Mouse (Mus musculus) cerebellum, adult 8-10 months (tissue): ENCODE results near the gene Fndc5.

Experiments
- DNase-seq: peaks from one replicate; pipeline ENCODE4 v3.0.0; 2022

Fndc5 gene

GRCm38 (mm10) chr4:129136579-129137391 is at the start of gene Fndc5:
Fndc5 (plus strand) TSS chr4:129136999.
- peak; percentile 63 for DNase-seq

- DNase-seq = no peak
These were observed 48.9 kb upstream of the Fndc5 start for GRCm38 (mm10) chr4:129087850-129088249.

GRCm38 (mm10) chr4:129095276-129095675 is 41.5 kb upstream of the Fndc5 start:
- no peak for DNase-seq

- no peak for DNase-seq
These were observed 39.8 kb upstream of the Fndc5 start for GRCm38 (mm10) chr4:129097006-129097405.

- DNase-seq = no peak
These were observed 34.5 kb upstream of the Fndc5 start for GRCm38 (mm10) chr4:129102133-129102829.

- no peak for DNase-seq
These were observed 31.4 kb upstream of the Fndc5 start, which contains the start of gene Tmem54 for GRCm38 (mm10) chr4:129105356-129105755. Tmem54 (plus strand) TSS chr4:129105548.

- no peak for DNase-seq
These were observed 30.7 kb upstream of the Fndc5 start for GRCm38 (mm10) chr4:129106073-129106472.

- no peak for DNase-seq
These were observed 29.4 kb upstream of the Fndc5 start for GRCm38 (mm10) chr4:129107348-129107899.

GRCm38 (mm10) chr4:129108624-129109023 is 28.2 kb upstream of the Fndc5 start:
- no peak for DNase-seq

- no peak for DNase-seq
These were observed 26.0 kb upstream of the Fndc5 start for GRCm38 (mm10) chr4:129110804-129111203.

- DNase-seq = no peak
These were observed 25.4 kb upstream of the Fndc5 start for GRCm38 (mm10) chr4:129111350-129111749.

- no peak for DNase-seq
These were observed 24.6 kb upstream of the Fndc5 start for GRCm38 (mm10) chr4:129112231-129112630.

- DNase-seq = peak; percentile 81
These were observed 23.5 kb upstream of the Fndc5 start for GRCm38 (mm10) chr4:129113083-129113988.

- DNase-seq = no peak
These were observed 20.1 kb upstream of the Fndc5 start for GRCm38 (mm10) chr4:129116703-129117102.

GRCm38 (mm10) chr4:129117720-129118510 is 18.9 kb upstream of the Fndc5 start:
- no peak for DNase-seq

- no peak for DNase-seq
These were observed 17.1 kb upstream of the Fndc5 start for GRCm38 (mm10) chr4:129119708-129120107.

GRCm38 (mm10) chr4:129120520-129121445 is 16.0 kb upstream of the Fndc5 start:
- no peak for DNase-seq

GRCm38 (mm10) chr4:129121569-129122086 is 15.2 kb upstream of the Fndc5 start, which contains the start of gene Hpca:
Hpca (minus strand) TSS chr4:129122036.
- no peak for DNase-seq

- DNase-seq = no peak
These were observed 14.7 kb upstream of the Fndc5 start for GRCm38 (mm10) chr4:129122107-129122506.

GRCm38 (mm10) chr4:129122719-129123118 is 14.1 kb upstream of the Fndc5 start:
- DNase-seq = no peak
